Mouse (Mus musculus) neutrophil, adult 5-6 weeks (primary cell): Measurements from ENCODE around the gene Zfp609. TPM values are rescaled to one million over a fixed set of nuclear protein-coding genes. Genes with fewer than 3 reads are reported as not detected.

Source experiments
- ATAC-seq: fragments of 151-379, 151-347 bp; 2 replicates; pipeline ENCODE4 v1.8.0; 2017; ENCODE audit warnings: mild to moderate bottlenecking, moderate TSS enrichment; ENCODE audit not compliant: insufficient number of reproducible peaks, poor library complexity, low FRiP score, severe bottlenecking; ENCODE audit errors: extremely low read depth
- total RNA-seq: library from RNA; stranded (forward); fragments of 200-1000 nt; gene quantifications from 2 replicates; pipeline ENCODE4 v1.2.3, GENCODE M21; 2017

Zfp609 gene
- total RNA-seq, 1 experiment from 2014 or later: 5.7 TPM

DNA sequence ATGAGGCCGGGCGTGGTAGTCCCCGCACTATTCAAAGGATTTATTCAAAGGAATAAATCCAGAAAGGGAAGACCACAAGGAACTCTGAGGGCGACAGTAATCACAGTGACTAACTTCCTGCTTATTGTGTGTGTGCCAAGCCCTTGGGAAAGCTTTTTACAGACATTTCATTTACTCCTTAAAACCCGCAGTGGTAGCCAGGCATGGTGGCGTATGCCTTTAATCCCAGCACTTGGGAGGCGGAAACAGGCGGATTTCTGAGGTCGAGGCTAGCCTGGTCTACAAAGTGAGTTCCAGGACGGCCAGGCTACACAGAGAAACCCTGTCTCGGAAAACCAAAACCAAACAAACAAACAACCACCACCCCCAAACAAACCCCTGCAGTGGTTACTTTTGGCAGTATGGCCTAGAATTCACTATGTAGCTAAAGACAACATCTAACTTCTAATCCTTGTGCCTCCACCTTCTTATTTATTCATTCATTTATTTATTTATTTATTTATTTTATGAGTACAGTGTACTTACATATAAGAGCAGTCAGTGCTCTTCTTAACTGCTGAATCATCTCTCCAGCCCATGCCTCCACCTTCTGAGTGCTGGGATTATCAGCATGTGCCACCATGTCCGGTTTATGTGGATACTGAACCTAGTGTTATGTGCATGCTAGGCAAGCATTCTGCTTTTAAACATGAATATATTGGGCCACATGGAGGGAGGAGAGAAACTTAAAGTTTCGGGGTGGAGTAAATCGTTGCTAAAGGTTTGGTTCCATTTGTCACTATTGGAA, 86.1 kb downstream of the Zfp609 start:
- no peak for ATAC-seq

DNA sequence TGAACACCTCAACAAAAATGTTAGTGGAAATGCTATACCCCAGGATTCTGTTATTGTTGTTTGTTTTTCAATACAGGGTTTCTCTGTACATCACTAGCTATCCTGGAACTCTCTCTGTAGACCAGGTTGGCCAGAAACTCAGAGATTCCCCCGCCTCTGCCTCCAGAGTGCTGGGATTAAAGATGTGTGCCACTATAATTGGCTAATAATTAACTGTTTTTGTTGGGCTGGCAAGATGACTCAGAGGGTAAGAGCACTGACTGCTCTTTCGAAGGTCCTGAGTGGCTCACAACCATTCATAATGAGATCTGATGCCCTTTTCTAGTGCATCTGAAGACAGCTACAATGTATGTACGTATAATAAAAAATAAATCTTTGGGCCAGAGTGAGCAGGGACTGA, 92.4 kb downstream of the Zfp609 start:
- ATAC-seq: no peak

DNA sequence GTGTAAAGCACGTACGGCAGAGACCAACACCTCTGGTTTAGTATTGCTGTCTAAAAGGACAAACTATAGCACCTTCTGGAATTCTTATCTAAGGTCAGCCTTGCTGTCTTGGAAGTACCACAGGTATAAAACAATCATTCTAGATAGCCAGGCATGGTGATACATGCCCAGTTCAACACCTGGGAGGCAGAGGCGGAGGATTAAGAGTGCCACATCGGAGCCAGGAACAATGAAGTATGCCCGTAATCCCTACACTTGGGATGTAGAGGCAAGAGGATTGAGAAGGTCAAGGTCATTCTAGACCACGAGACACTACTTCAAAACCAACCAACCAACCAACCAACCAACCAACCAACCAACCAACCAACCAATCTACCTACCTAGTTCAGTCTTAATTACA, 98.8 kb downstream of the Zfp609 start:
- no peak for ATAC-seq

DNA sequence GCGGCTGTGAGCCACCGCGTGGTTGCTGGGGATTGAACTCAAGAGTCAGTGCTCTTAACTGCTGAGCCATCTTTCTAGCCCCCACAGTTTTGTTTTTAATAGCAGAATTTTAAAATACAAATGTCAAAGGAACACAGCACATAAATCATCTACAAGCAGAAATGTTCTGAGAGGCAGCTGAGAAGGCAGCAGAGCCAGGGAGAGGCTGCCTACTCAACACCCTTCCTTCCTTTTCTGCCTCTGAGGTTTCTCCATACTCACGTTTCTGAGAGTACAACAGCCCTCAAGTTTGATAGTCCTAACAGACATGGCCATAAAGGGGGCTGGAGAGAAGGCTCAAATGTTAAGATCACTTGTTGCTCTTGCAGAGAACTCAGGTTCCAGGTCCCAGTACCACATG, 99.9 kb downstream of the Zfp609 start:
- ATAC-seq: no peak

GRCm38 (mm10) chr9:65726431-65726830, 100.9 kb downstream of the Zfp609 start:
- ATAC-seq: no peak

GRCm38 (mm10) chr9:65725291-65725622, 102.1 kb downstream of the Zfp609 start:
- no peak for ATAC-seq

- no peak for ATAC-seq
Observed at GRCm38 (mm10) chr9:65724471-65725290, 102.7 kb downstream of the Zfp609 start.

DNA sequence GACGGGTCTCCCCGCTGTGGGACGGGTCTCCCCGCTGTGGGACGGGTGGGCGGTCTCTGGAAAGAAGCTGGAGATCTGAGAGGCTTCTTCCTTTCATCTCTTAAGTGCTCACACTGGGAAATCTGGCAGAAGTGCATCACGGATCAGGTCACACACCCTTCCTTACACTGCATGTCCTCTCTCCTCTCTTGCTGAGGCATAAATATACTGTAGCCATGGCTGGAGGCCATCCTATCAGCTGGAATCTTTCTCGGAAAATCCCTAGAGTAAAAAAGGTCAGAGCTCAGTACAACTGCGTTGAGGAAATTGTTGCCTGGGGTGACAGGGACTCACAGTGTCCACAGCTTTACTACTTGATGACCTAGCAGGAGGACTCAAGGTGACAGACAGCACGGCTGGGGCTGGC, 106.2 kb downstream of the Zfp609 start:
- ATAC-seq: no peak

GRCm38 (mm10) chr9:65718195-65718594, 109.2 kb downstream of the Zfp609 start:
- no peak for ATAC-seq

DNA sequence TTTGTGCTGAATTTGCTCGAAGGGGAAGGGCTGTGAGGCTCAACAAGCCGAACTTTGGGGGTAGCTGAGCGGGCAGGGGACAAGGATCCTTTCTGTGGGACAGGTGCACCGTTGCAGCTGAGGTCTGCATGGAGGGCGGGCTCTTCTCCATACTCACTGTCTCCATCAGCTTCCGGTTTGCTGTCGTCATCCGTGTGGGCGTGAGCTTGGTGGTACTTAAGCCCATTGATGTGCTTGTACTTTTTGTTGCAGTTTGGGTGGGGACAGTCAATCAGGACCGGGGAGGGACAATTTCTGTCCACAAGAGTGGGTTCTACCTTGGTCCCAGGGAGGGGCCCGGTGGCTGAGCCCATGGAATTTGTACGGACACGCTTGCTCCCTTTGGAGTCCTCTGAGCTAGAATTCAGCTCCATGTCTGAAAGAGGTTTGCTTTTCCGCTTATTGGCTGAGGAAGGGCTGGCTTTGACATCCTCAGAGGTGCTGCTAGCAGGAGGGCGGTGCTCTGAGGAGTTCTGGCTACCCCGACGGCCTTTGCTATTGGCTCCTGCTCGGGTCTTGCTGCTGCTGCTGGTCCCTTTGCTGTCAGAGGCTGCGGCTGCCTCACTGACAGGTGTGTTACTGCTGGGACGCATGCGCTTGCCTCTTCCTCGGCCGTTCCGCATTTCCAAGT, 123.3 kb downstream of the Zfp609 start:
- no peak for ATAC-seq

GRCm38 (mm10) chr9:65703241-65703640, 124.1 kb downstream of the Zfp609 start:
- no peak for ATAC-seq

GRCm38 (mm10) chr9:65702286-65702685, 125.1 kb downstream of the Zfp609 start:
- ATAC-seq: no peak

- no peak for ATAC-seq
Observed at GRCm38 (mm10) chr9:65700504-65700903, 126.9 kb downstream of the Zfp609 start.

DNA sequence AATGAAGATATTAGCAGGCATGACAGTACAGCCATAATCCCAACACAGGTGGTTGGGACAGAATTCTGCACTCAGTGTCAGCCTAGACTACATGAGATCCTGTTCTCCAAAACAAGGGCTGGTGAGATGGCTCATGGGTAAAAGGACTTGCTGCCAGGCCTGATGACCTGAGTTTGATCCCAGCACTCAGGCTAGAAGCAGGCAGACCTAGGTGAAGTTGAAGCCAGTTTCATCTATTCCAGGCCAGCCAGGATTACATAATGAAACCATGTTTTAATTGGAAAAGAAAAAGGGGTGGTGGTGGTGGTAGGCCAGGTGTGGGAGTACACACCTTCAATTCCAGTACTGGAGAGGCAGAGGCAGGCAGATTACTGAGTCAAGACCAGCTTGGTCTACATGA, 129.4 kb downstream of the Zfp609 start:
- ATAC-seq: no peak

DNA sequence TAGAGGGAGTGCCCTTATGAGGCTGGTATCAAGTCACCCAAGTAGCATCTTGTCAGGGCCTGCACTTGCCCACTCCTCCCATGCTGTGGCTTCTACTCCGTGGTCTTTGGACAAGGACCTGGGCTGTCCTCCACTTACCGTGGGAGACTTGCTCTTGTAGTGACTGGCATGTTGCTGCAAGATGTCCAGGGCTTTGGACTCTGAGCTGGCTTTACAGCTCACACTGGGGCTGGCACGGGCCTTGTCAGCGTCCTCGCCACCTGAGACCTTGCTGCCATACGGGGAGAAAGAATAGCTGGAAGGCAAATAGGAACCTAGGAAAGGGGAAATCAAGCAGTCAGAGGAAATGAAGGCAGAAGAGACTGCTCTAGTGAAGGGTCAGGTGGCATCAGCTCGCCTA, 130.0 kb downstream of the Zfp609 start:
- ATAC-seq: no peak

DNA sequence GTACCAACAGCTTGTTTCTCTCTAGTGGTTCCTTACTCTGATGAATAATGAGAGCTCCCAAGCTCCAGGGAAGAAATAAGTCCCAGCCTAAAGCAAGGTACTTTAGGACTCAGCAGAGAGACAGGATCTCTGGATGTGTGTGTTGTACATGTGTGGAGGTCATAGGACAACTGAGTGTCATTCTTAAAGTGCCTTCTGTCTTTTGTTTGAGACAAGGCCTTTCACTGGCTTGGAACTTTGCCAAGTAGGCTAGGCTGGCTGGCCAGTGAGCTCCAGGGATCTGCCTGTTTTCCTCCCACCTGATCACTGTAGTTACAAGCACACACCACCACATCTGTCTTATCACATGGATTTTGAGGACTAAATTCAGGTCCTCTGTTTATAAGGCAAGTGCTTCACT, 131.0 kb downstream of the Zfp609 start:
- ATAC-seq: no peak

DNA sequence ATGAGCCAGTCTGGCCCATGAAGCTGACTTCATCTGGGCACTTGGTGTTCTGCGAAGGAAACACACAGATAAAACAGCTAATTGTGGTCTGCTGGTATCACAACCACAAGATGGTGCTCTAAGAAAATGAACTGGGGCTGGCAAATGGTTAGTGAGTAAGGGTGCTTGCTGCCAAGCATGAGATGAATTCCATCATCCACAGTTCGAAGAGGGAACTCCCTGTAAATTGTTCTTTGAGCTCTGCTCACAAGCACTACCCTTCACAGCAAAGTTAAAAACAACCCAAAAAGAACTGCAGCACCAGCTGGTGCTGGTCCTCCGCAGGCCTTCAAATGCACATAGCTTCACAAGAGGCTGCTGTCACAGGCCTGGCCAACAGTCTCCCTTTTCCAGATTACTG, 131.7 kb downstream of the Zfp609 start:
- no peak for ATAC-seq

DNA sequence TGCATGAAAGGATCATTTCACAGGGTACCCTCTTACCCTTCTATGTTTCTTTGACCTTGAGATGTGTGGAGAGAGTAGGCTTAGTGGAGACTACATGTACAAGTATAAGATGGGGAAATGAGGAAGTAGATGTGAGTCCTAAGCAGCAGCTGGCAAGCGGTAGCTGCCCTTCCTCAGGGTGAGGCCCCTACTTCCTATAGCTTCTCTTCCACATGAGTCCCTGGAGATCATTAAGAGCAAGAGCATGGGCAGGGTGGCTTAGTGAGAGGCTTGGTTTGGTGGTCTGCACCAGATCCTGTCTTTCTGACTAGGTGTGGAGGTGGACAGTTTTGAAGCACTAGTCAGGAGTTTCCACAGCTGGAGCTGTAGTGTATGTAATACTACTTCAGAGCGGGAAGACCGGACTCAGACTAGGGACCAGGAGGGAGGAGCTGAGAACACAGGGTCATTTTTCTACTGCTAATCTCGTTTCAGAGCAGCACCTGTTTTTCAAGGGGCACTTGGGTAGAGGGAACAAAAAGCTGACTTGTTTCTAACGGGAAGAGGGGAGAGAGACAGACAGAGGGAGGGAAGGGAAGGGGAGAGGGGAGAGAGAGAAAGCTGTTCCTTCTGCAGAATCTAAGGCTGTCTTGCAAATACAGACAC, 134.3 kb downstream of the Zfp609 start:
- peak; percentile 57; the same call in 1 of the 2 replicates for ATAC-seq

DNA sequence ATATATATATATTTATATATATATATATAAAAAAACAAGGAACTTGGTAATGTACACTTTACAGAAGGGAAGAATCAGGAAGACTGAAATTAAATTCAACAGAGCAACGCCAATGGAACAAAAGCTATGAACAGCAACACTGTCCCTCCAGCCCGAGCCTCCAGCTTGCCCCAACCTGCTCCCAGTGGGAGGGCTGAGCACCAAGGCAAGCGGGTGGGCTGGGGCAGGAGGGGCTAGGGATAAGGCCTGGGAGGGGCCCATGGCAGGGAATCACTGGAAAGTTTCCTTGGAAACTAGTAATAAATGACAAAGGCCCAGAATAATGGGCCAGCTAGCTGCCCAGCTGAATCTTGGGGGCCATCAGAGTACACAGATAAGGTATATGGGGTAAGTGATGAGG, 134.9 kb downstream of the Zfp609 start:
- no peak for ATAC-seq
